Mouse (Mus musculus) heart, embryonic 14.5 days (tissue): ENCODE measurements around the gene Gulp1. TPM values are rescaled to one million over a fixed set of nuclear protein-coding genes. Genes with fewer than 3 reads are reported as not detected.

Experiments
- ATAC-seq: fragments of 200-750 bp; cut with Nextera tagmentation; 2 replicates; pipeline ENCODE4 v1.8.0; 2017; ENCODE audit warnings: low read depth, moderate TSS enrichment; ENCODE audit not compliant: insufficient number of reproducible peaks, insufficient read depth, low FRiP score
- H3K27ac ChIP-seq, 2 experiments: fragments of 200-500 bp in 1 of 2; fragments of 300-500 bp in 1 of 2; sonication (generic) in 1 of 2; replicated peaks in 1 of 2; 2 replicates each; pipeline ENCODE4 v1.5.1; 2012 to 2014; ENCODE audit warnings: low read depth in 2 of 2, low read length in 2 of 2, control low read depth in 1 of 2, mild to moderate bottlenecking in 1 of 2, mixed read lengths in 1 of 2; ENCODE audit not compliant: control insufficient read depth in 1 of 2, insufficient read depth in 1 of 2
- H3K27me3 ChIP-seq: fragments of 300-500 bp; sonication (generic); 2 replicates; pipeline ENCODE4 v1.6.1; 2014; ENCODE audit warnings: mild to moderate bottlenecking, low read length, control low read depth; ENCODE audit not compliant: control insufficient read depth, insufficient read depth
- H3K36me3 ChIP-seq: fragments of 300-500 bp; sonication (generic); 2 replicates; pipeline ENCODE4 v1.6.1; 2014; ENCODE audit warnings: mild to moderate bottlenecking, control low read depth, low read length, mixed read lengths; ENCODE audit not compliant: control insufficient read depth, insufficient read depth
- H3K4me1 ChIP-seq, 2 experiments: fragments of 200-500 bp in 1 of 2; fragments of 300-500 bp in 1 of 2; sonication (generic) in 1 of 2; 2 replicates each; pipeline ENCODE4 v1.6.1; 2012 to 2014; ENCODE audit warnings: low read length in 2 of 2, control low read depth in 1 of 2, mixed read lengths in 1 of 2; ENCODE audit not compliant: control insufficient read depth in 2 of 2, insufficient read depth in 2 of 2
- H3K4me2 ChIP-seq: fragments of 300-500 bp; sonication (generic); 2 replicates; pipeline ENCODE4 v1.6.1; 2014; ENCODE audit warnings: mild to moderate bottlenecking, low read length
- H3K4me3 ChIP-seq, 2 experiments: fragments of 200-500 bp in 1 of 2; fragments of 300-500 bp in 1 of 2; sonication (generic) in 1 of 2; 2 replicates each; pipeline ENCODE4 v1.5.1; 2012 to 2014; ENCODE audit warnings: low read length in 2 of 2, mild to moderate bottlenecking in 2 of 2, control low read depth in 1 of 2, low read depth in 1 of 2, moderate library complexity in 1 of 2; ENCODE audit not compliant: control insufficient read depth in 1 of 2, insufficient read depth in 1 of 2
- H3K9ac ChIP-seq: fragments of 300-500 bp; sonication (generic); 2 replicates; pipeline ENCODE4 v1.6.1; 2014; ENCODE audit warnings: mild to moderate bottlenecking, low read length
- H3K9me3 ChIP-seq: fragments of 300-500 bp; sonication (generic); 2 replicates; pipeline ENCODE4 v1.6.1; 2016; ENCODE audit warnings: low read length, control low read depth; ENCODE audit not compliant: control insufficient read depth
- WGBS: fragments of 180-500 bp; shearing (Covaris S2); extraction: QIAGEN DNeasy Blood & Tissue Kit; methylation state at CpG from one replicate; pipeline ENCODE4 v1.1.7; 2014; 5-methylcytosine and 5-hydroxymethylcytosine counted together
- polyA plus RNA-seq: library from polyadenylated mRNA; unstranded; fragments of >200 nt; fragmentation: Nextera tagmentation; extraction: Ambion mirVana; gene quantifications from 2 replicates; pipeline ENCODE4 v1.2.1, GENCODE M21; 2014

The Gulp1 gene
- polyA plus RNA-seq, 1 experiment from 2014 or later, result 15.3 TPM

DNA sequence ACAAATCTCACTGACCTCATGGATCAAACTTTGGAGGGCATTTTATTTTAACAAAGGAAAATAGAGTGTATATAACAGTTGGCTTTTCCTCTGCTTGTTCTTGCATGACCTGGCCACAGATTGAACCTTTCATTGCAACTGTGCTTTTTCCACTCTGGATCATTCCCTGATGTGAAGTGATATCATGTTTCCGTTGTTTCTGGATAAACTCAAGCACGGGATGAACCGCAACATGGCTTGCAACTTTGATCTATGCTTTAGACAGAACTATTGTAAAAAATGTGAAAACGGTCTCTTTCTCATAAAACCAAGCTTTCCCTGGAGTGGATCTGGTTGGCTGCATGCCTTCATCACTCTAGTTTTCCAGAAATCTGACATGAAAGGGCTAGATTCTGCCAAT lies 282.6 kb downstream of the Gulp1 start:
- no peak overlapping the region for H3K27ac ChIP-seq
- no peaks in the 10 kb centered on the region for H3K9me3 ChIP-seq
- no peak overlapping the region for H3K4me3 ChIP-seq
- no peak for ATAC-seq
- no peaks in the 10 kb centered on the region for H3K4me1 ChIP-seq
- 67% methylated on average over 4 of the region's 4 CpGs for WGBS
- H3K4me2 ChIP-seq, result no peak overlapping the region
- H3K9ac ChIP-seq, result no peak overlapping the region
- no peaks in the 10 kb centered on the region for H3K27me3 ChIP-seq
- H3K36me3 ChIP-seq, result no peaks in the 10 kb centered on the region
